Mouse (Mus musculus) kidney, embryonic 14.5 days (tissue): ENCODE data around the gene Tecpr2. TPM values are rescaled to one million over a fixed set of nuclear protein-coding genes. Genes with fewer than 3 reads are reported as not detected.

ENCODE experiments used
- ATAC-seq: fragments of 200-750 bp; cut with Nextera tagmentation; 2 replicates; pipeline ENCODE4 v1.8.0; 2017; ENCODE audit warnings: moderate number of reproducible peaks, mild to moderate bottlenecking, moderate TSS enrichment, moderate library complexity; ENCODE audit not compliant: low FRiP score, low TSS enrichment
- H3K27ac ChIP-seq: fragments of 300-500 bp; sonication (generic); 2 replicates; pipeline ENCODE4 v1.5.1; 2014; ENCODE audit warnings: low read depth, mild to moderate bottlenecking, low read length, moderate library complexity, mixed read lengths
- H3K27me3 ChIP-seq: fragments of 300-500 bp; sonication (generic); 2 replicates; pipeline ENCODE4 v1.6.1; 2014; ENCODE audit warnings: mild to moderate bottlenecking, low read length; ENCODE audit not compliant: control insufficient read depth, insufficient read depth
- H3K36me3 ChIP-seq: fragments of 300-500 bp; sonication (generic); 2 replicates; pipeline ENCODE4 v1.6.1; 2014; ENCODE audit warnings: low read length, mixed read lengths; ENCODE audit not compliant: control insufficient read depth, insufficient read depth
- H3K4me1 ChIP-seq: fragments of 300-500 bp; sonication (generic); 2 replicates; pipeline ENCODE4 v1.6.1; 2014; ENCODE audit warnings: low read length, mixed read lengths; ENCODE audit not compliant: control insufficient read depth, insufficient read depth
- H3K4me2 ChIP-seq: fragments of 300-500 bp; sonication (generic); replicated peaks from 2 replicates; pipeline ENCODE4 v1.6.1; 2014; ENCODE audit warnings: low read depth, mild to moderate bottlenecking, low read length
- H3K4me3 ChIP-seq: fragments of 300-500 bp; sonication (generic); 2 replicates; pipeline ENCODE4 v1.5.1; 2014; ENCODE audit warnings: mild to moderate bottlenecking, low read length
- H3K9ac ChIP-seq: fragments of 300-500 bp; sonication (generic); 2 replicates; pipeline ENCODE4 v1.6.1; 2014; ENCODE audit warnings: low read depth, mild to moderate bottlenecking, low read length, moderate library complexity
- H3K9me3 ChIP-seq: fragments of 300-500 bp; sonication (generic); 2 replicates; pipeline ENCODE4 v1.6.1; 2016; ENCODE audit warnings: low read length; ENCODE audit not compliant: control insufficient read depth
- WGBS: fragments of 180-500 bp; shearing (Covaris S2); extraction: QIAGEN DNeasy Blood & Tissue Kit; methylation state at CpG from one replicate; pipeline ENCODE4 v1.1.7; 2014; 5-methylcytosine and 5-hydroxymethylcytosine counted together
- polyA plus RNA-seq: library from polyadenylated mRNA; unstranded; fragments of >200 nt; fragmentation: Nextera tagmentation; extraction: Ambion mirVana; gene quantifications from 2 replicates; pipeline ENCODE4 v1.2.1, GENCODE M21; 2014

Tecpr2 gene
- polyA plus RNA-seq, 1 experiment from 2014 or later: 3.6 TPM

DNA sequence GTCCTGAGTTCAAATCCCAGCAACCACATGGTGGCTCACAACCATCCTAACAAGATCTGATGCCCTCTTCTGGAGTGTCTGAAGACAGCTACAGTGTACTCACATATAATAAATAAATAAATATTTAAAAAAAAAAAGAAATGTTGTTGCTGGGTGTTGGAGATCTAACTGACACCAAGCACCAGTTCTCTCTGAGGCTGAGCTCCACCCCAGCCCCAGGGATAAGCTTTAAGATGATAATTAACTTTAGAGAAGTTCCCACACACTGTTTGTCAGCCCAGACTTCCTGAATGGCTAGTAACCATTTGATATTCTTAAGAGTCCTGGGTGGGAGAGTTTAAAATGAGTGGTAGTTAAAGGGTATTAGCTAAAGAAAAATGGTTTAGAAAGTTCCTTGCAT is 28.8 kb upstream of the Tecpr2 start:
- no peak for ATAC-seq
- H3K27ac ChIP-seq: no peak overlapping the region
- H3K27me3 ChIP-seq: no peaks in the 10 kb centered on the region
- H3K36me3 ChIP-seq: peaks cover 44% of the 10 kb centered on the region
- no peaks in the 10 kb centered on the region for H3K4me1 ChIP-seq
- H3K4me3 ChIP-seq: no peak overlapping the region
- no peak overlapping the region for H3K9ac ChIP-seq
- H3K4me2 ChIP-seq: no peak overlapping the region
- H3K9me3 ChIP-seq: no peaks in the 10 kb centered on the region

DNA sequence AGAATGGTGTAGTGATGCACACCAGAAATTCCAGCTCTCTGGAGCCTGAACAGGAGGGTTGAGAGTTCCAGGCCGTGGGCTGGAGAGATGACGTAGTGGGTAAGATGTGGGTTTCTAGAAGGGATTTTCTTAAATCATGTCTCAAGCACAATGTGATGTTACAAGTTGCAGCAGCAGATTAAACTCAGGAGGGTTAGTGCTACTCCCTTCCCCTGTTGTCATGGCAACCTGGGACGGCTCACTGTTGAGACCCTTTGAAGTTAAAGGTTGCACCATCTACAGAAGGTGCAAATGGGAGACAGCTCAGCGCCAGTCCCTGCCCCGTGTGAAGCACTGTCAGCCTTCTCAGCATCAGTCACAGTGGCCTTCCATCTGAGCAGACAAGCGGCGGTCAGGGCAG is 27.8 kb upstream of the Tecpr2 start:
- 39% methylated on average over 7 of the region's 7 CpGs for WGBS
- ATAC-seq: 0 out of 2 replicates have a peak, but pooled peaks have one; percentile 13
- Histone ChIP-seq H3K4me3 (no peak overlapping the region), H3K27me3 (no peaks in the 10 kb centered on the region), H3K36me3 (peaks cover 39% of the 10 kb centered on the region), H3K4me1 (no peaks in the 10 kb centered on the region), H3K4me2 (no peak overlapping the region), H3K9me3 (no peaks in the 10 kb centered on the region), H3K27ac (no peak overlapping the region), H3K9ac (no peak overlapping the region)

DNA sequence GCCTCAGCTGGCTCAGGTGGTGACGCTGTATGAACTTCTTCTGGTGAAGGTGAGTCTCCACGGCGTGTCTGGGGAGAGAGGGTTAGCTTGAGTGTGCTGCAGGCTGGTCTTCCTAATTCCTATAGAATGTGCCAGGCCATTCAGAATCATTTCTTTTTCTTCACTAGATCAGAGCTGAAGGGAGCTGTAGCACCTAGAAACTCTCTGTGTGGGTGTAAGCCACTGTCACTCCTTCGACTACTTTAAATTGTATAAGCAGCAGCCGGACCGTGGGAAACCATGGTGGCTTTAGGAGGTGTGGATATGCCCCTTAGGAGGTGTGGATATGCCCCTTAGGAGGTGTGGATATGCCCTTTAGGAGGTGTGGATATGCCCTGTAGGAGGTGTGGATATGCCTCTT is 25.1 kb upstream of the Tecpr2 start:
- Histone ChIP-seq H3K27me3 (no peaks in the 10 kb centered on the region), H3K9ac (no peak overlapping the region), H3K27ac (no peak overlapping the region), H3K4me2 (no peak overlapping the region), H3K4me1 (no peaks in the 10 kb centered on the region), H3K4me3 (no peak overlapping the region), H3K36me3 (peaks cover 56% of the 10 kb centered on the region), H3K9me3 (no peaks in the 10 kb centered on the region)
- WGBS: 91% methylated on average over 6 of the region's 6 CpGs
- no peak for ATAC-seq

DNA sequence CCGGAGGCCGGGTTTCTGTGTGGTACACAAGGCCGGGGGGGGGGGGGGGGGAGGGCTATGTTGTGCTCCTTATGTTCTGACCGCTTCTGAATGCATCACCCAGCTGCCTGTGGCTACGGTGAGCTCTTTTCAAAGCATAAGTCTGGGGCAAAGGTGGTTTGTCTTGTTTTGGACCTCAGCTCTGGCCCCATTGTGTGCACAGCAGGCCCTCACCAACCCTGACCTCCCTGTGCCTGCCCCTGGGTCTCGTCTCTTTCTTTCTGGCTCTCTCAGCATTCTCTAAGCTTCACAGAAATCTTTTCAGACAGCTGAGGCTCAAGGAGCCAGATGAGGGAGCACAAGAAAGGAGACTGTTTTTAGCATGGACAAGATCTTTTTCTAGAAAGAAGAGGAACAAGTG is 23.5 kb upstream of the Tecpr2 start:
- 84% methylated on average over 5 of the region's 6 CpGs for WGBS
- peaks cover 59% of the 10 kb centered on the region for H3K36me3 ChIP-seq

DNA sequence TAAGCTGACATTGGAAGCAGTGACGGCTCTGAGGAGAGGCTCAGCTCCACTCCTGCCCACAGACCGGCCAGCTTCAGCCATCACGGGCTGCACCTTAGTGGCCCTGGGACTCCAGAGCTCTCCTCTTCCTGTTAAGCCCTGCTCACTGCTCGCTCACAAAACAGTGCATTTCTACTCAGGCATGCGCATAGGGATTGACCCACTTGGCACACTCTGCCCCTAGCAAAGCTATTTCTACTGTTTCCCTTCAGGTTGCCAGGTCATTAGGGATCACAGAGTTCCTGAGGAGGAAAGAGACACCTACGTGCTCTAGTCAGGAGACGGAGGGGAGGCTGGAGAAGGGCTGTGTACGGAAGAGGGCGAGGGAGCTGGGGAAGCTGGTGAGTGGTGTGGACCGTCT is 23.1 kb upstream of the Tecpr2 start:
- no peaks in the 10 kb centered on the region for H3K27me3 ChIP-seq
- no peaks in the 10 kb centered on the region for H3K9me3 ChIP-seq
- H3K4me1 ChIP-seq: no peaks in the 10 kb centered on the region
- ATAC-seq: no peak
- no peak overlapping the region for H3K4me2 ChIP-seq
- H3K27ac ChIP-seq: no peak overlapping the region
- H3K36me3 ChIP-seq: peaks cover 60% of the 10 kb centered on the region
- WGBS: 89% methylated on average over 10 of the region's 10 CpGs
- H3K9ac ChIP-seq: no peak overlapping the region
- H3K4me3 ChIP-seq: no peak overlapping the region

More for the DNA sequence above, 23.5 kb upstream of the Tecpr2 start:
- Histone ChIP-seq H3K4me1 (no peaks in the 10 kb centered on the region), H3K27me3 (no peaks in the 10 kb centered on the region), H3K4me3 (no peak overlapping the region), H3K9ac (no peak overlapping the region), H3K27ac (no peak overlapping the region), H3K4me2 (no peak overlapping the region), H3K9me3 (no peaks in the 10 kb centered on the region)
- no peak for ATAC-seq

DNA sequence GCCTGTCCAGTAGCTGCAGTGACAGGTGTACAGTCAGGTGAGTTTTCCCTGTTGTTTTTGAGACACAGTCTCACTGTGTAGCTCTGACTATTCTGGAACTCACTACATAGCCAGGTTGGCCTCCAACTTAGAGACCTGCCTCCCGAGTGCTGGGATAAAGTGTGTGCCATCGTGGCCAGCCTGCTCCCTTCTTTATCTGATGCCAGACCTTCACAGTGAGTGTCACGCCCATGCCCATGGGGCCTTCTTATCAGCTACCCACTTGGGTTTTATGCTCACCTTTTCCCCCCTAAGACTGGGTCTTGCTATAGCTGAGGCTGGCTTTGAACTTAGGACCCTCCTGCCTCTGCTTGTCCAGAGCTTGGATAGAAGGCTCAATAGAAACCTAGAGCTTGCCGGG is 19.0 kb upstream of the Tecpr2 start:
- no peak overlapping the region for H3K9ac ChIP-seq
- H3K4me1 ChIP-seq: no peaks in the 10 kb centered on the region
- 90% methylated on average over 4 of the region's 4 CpGs for whole genome bisulfite sequencing
- H3K4me2 ChIP-seq: no peak overlapping the region
- no peaks in the 10 kb centered on the region for H3K27me3 ChIP-seq
- H3K36me3 ChIP-seq: peaks cover 80% of the 10 kb centered on the region
- no peak overlapping the region for H3K4me3 ChIP-seq
- H3K27ac ChIP-seq: no peak overlapping the region
- H3K9me3 ChIP-seq: no peaks in the 10 kb centered on the region
- ATAC-seq: no peak

DNA sequence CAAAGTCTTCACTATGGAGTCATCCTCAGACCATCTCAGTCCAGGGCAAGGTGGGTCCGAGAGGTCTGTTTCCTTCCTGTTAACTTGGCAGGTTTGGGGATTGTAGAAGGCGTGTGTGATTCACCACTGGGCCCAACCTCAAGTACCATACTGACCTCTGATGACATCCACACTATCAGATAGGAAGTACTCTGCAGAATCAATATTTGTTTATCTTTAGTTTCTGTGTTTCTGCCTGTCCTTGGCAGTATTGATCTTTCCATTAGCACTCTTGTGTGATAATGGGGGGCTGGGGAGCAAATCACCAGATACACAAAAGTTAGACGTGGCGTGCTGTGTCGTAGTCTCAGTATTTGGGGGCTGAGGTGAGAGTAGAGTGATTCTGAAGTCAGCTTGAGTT is 17.8 kb upstream of the Tecpr2 start:
- H3K36me3 ChIP-seq: peaks cover 87% of the 10 kb centered on the region
- no peak overlapping the region for H3K9ac ChIP-seq
- no peak overlapping the region for H3K4me3 ChIP-seq
- no peak overlapping the region for H3K27ac ChIP-seq
- no peaks in the 10 kb centered on the region for H3K27me3 ChIP-seq
- H3K4me1 ChIP-seq: no peaks in the 10 kb centered on the region
- H3K4me2 ChIP-seq: no peak overlapping the region
- H3K9me3 ChIP-seq: no peaks in the 10 kb centered on the region
- ATAC-seq: no peak
- WGBS: 95% methylated on average over 5 of the region's 5 CpGs

DNA sequence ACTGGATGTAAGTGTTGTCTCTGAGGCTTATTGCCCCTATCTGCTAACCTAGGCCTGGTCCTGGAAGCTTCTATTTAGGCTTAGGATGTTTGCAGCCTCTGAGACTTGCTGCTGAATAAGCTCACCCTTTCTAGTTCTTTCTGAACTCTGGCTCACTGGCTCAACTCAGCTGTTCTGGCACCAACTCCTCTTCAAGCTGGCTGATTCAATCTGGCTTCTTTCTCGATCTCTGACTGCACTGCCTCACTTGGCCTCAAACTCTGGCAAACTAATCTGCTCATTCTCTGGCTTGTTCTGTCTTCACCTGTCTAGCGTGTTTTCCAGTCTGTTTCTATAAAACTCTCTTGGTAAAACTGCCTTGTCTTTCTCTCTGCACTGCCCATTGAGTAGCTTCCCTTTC is 13.7 kb upstream of the Tecpr2 start:
- Histone ChIP-seq H3K9ac (no peak overlapping the region), H3K4me2 (no peak overlapping the region), H3K36me3 (peaks cover 86% of the 10 kb centered on the region), H3K27ac (no peak overlapping the region), H3K27me3 (no peaks in the 10 kb centered on the region), H3K4me3 (no peak overlapping the region), H3K4me1 (no peaks in the 10 kb centered on the region), H3K9me3 (no peaks in the 10 kb centered on the region)
- WGBS: 88% methylated on average over 2 of the region's 2 CpGs
- ATAC-seq: no peak

DNA sequence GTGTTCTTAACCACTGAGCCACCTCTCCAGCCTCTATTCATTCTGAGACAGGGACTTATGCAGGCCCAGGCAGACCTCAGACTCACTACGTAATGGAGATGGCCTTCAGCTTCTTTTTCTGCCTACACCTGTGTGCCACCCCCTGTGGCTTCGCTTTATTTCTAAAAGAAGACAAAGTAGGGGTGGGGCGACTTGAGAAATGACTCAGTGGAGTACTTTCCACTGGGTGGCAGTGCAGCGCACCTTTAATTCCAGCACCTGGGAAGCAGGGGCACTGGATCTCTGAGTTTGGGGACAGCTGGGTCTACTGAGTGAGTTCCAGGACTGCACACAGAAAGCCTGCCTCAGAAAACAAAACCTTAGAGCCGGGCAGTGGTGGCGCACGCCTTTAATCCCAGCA is 6.8 kb upstream of the Tecpr2 start:
- no peaks in the 10 kb centered on the region for H3K9me3 ChIP-seq
- no peak overlapping the region for H3K9ac ChIP-seq
- H3K27me3 ChIP-seq: no peaks in the 10 kb centered on the region
- no peak for ATAC-seq
- no peaks in the 10 kb centered on the region for H3K4me1 ChIP-seq
- H3K36me3 ChIP-seq: peaks cover 44% of the 10 kb centered on the region
- H3K27ac ChIP-seq: no peak overlapping the region
- H3K4me3 ChIP-seq: no peak overlapping the region
- WGBS: 89% methylated on average over 7 of the region's 7 CpGs
- no peak overlapping the region for H3K4me2 ChIP-seq

DNA sequence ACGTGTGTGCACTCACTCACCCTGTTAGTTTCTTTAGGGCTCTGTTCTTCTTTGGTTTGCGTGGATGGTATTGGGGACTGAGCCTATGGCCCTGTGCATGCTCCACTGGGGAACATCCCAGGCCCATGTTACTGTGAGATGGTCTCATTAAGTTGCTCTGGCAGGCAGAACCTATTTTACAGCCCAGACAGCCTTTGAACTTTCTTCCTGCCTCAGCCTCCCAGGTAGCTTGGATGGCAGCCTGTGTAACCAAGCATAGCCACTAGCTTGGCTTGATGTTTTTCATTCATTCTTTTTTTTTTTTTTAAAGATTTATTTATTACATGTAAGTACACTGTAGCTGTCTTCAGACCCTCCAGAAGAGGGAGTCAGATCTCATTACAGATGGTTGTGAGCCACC is 3.8 kb upstream of the Tecpr2 start:
- 81% methylated on average over 2 of the region's 2 CpGs for WGBS

More for the DNA sequence above, 3.8 kb upstream of the Tecpr2 start:
- no peaks in the 10 kb centered on the region for H3K27me3 ChIP-seq
- H3K4me2 ChIP-seq: no peak overlapping the region
- no peak for ATAC-seq
- no peaks in the 10 kb centered on the region for H3K9me3 ChIP-seq
- H3K36me3 ChIP-seq: peaks cover 20% of the 10 kb centered on the region; the same call in 1 of the 2 replicates
- H3K4me3 ChIP-seq: no peak overlapping the region
- H3K27ac ChIP-seq: no peak overlapping the region
- peaks cover 7% of the 10 kb centered on the region for H3K4me1 ChIP-seq
- no peak overlapping the region for H3K9ac ChIP-seq
